Mouse (Mus musculus) liver, embryonic 15.5 days (tissue): ENCODE measurements around the gene Arhgap31. TPM values are rescaled to one million over a fixed set of nuclear protein-coding genes. Genes with fewer than 3 reads are reported as not detected.
"Not testable (repeated sequence)": the region's sequence is repeated elsewhere in the genome, so short reads cannot be mapped to it uniquely, and the experiment has no call there.

ENCODE experiments used
- ATAC-seq: fragments of 200-750 bp; cut with Nextera tagmentation; 2 replicates; pipeline ENCODE4 v1.8.0; 2017; ENCODE audit warnings: moderate number of reproducible peaks, mild to moderate bottlenecking, moderate library complexity; ENCODE audit not compliant: insufficient read depth
- H3K27ac ChIP-seq: fragments of 300-500 bp; sonication (generic); replicated peaks from 2 replicates; pipeline ENCODE4 v1.5.1; 2015; ENCODE audit warnings: mild to moderate bottlenecking, inconsistent platforms
- H3K27me3 ChIP-seq: fragments of 300-500 bp; sonication (generic); 2 replicates; pipeline ENCODE4 v1.6.1; 2015; ENCODE audit warnings: mild to moderate bottlenecking, inconsistent platforms
- H3K36me3 ChIP-seq: fragments of 300-500 bp; sonication (generic); replicated peaks from 2 replicates; pipeline ENCODE4 v1.6.1; 2015; ENCODE audit warnings: moderate library complexity, mild to moderate bottlenecking, inconsistent platforms
- H3K4me1 ChIP-seq: fragments of 300-500 bp; sonication (generic); replicated peaks from 2 replicates; pipeline ENCODE4 v1.6.1; 2015; ENCODE audit warnings: inconsistent platforms
- H3K4me2 ChIP-seq: fragments of 300-500 bp; sonication (generic); 2 replicates; pipeline ENCODE4 v1.6.1; 2015; ENCODE audit warnings: moderate library complexity, mild to moderate bottlenecking, inconsistent platforms
- H3K4me3 ChIP-seq: fragments of 300-500 bp; sonication (generic); replicated peaks from 2 replicates; pipeline ENCODE4 v1.5.1; 2015; ENCODE audit warnings: mild to moderate bottlenecking, inconsistent platforms
- H3K9ac ChIP-seq: fragments of 300-500 bp; sonication (generic); 2 replicates; pipeline ENCODE4 v1.6.1; 2015; ENCODE audit warnings: moderate library complexity, mild to moderate bottlenecking, inconsistent platforms
- H3K9me3 ChIP-seq: fragments of 300-500 bp; sonication (generic); replicated peaks from 2 replicates; pipeline ENCODE4 v1.6.1; 2016; ENCODE audit warnings: inconsistent platforms
- WGBS: fragments of 180-500 bp; shearing (Covaris S2); methylation state at CpG from one replicate; pipeline ENCODE4 v1.1.7; 2015; ENCODE audit warnings: mixed read lengths; ENCODE audit not compliant: insufficient replicate concordance; 5-methylcytosine and 5-hydroxymethylcytosine counted together
- polyA plus RNA-seq: library from polyadenylated mRNA; unstranded; fragments of >200 nt; fragmentation: Nextera tagmentation; extraction: Ambion mirVana; gene quantifications from 2 replicates; pipeline ENCODE4 v1.2.1, GENCODE M21; 2015

Arhgap31 gene
- polyA plus RNA-seq, 1 experiment from 2014 or later, result 1.5 TPM

GRCm38 (mm10) chr16:38724974-38725373 is 11.9 kb upstream of the Arhgap31 start:
- Histone ChIP-seq H3K4me3 (no peak overlapping the region), H3K9ac (no peak overlapping the region), H3K4me1 (no peaks in the 10 kb centered on the region), H3K27ac (no peak overlapping the region), H3K4me2 (no peak overlapping the region), H3K36me3 (no peaks in the 10 kb centered on the region), H3K27me3 (peaks cover 28% of the 10 kb centered on the region), H3K9me3 (no peaks in the 10 kb centered on the region)
- no peak for ATAC-seq
- WGBS, result 29% methylated on average over 13 of the region's 13 CpGs

GRCm38 (mm10) chr16:38724256-38724655 is 11.2 kb upstream of the Arhgap31 start:
- H3K9me3 ChIP-seq, result no peaks in the 10 kb centered on the region
- peaks cover 22% of the 10 kb centered on the region for H3K27me3 ChIP-seq
- no peaks in the 10 kb centered on the region for H3K4me1 ChIP-seq
- H3K36me3 ChIP-seq, result no peaks in the 10 kb centered on the region
- no peak overlapping the region for H3K4me2 ChIP-seq
- no peak overlapping the region for H3K9ac ChIP-seq
- ATAC-seq, result no peak
- no peak overlapping the region for H3K27ac ChIP-seq
- WGBS, result 44% methylated on average over 8 of the region's 8 CpGs
- H3K4me3 ChIP-seq, result no peak overlapping the region

- WGBS, result 79% methylated on average over 9 of the region's 9 CpGs
- Histone ChIP-seq H3K4me1 (no peaks in the 10 kb centered on the region), H3K4me3 (no peak overlapping the region)
These were observed 8.3 kb upstream of the Arhgap31 start for GRCm38 (mm10) chr16:38721377-38721776.

GRCm38 (mm10) chr16:38714259-38714526 is 1.1 kb upstream of the Arhgap31 start:
- H3K4me2 ChIP-seq, result peak overlapping the region; percentile 78
- peak overlapping the region; percentile 61 for H3K4me3 ChIP-seq

More at GRCm38 (mm10) chr16:38721377-38721776, 8.3 kb upstream of the Arhgap31 start:
- Histone ChIP-seq H3K27me3 (peaks cover 10% of the 10 kb centered on the region; the same call in 1 of the 2 replicates), H3K27ac (no peak overlapping the region), H3K4me2 (no peak overlapping the region), H3K9me3 (no peaks in the 10 kb centered on the region), H3K9ac (no peak overlapping the region), H3K36me3 (no peaks in the 10 kb centered on the region)
- ATAC-seq, result no peak

DNA sequence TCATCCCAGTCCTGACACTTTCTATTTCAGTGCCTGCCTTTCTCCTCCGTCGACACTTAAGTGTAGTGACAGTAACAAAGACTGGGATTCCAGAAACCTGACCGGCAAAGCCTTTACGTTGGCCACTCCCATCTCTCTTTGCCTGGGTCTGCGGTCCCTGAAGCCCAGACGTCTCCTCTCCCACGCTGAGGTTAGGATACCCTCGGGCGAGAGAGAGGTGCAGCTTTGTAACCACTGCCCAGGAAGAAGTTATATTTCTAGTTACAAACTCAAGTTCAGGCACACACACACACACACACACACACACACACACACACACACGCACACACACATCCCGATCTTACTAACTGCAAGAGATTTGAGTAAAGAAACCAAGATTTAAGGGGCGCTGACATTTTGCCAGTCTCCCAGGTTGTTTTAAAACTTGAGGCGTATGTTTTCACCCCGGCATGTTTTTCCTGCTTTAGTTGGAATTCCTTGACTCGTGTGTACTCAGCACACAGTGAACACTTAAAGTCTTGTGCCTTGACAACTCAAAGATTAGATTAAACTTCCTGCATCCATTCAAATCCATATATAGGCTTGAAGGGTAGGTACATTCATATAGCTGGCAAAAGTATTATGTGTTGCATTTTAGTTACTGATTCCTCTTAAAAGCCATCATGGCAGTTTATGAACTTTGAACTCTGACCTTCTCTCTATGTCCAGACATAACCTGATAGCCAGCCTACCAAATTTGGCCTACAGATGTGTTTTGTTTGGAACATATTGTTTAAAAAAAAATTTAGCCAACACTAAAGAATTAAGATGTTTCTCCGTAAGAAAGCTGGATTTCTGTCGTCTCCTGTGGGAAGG is 557 bp upstream of the Arhgap31 start:
- WGBS, result 20% methylated on average over 17 of the region's 17 CpGs
- Histone ChIP-seq H3K9me3 (no peaks in the 10 kb centered on the region), H3K4me1 (peaks cover 18% of the 10 kb centered on the region; the same call in 1 of the 2 replicates), H3K27ac (peak overlapping the region; percentile 45), H3K4me3 (peak overlapping the region; percentile 61), H3K27me3 (peaks cover 53% of the 10 kb centered on the region), H3K9ac (peak overlapping the region; percentile 49; the same call in 1 of the 2 replicates), H3K4me2 (peak overlapping the region; percentile 78), H3K36me3 (no peaks in the 10 kb centered on the region)
- no peak for ATAC-seq

More at GRCm38 (mm10) chr16:38714259-38714526, 1.1 kb upstream of the Arhgap31 start:
- Histone ChIP-seq H3K4me1 (peaks cover 18% of the 10 kb centered on the region; the same call in 1 of the 2 replicates), H3K27me3 (peaks cover 48% of the 10 kb centered on the region)
- not testable (repeated sequence) for H3K27ac ChIP-seq, H3K36me3 ChIP-seq, H3K9me3 ChIP-seq, ATAC-seq, H3K9ac ChIP-seq
- 26% methylated on average over 11 of the region's 12 CpGs for WGBS

- Histone ChIP-seq H3K9ac (peak overlapping the region; percentile 49), H3K27ac (no peak overlapping the region), H3K9me3 (no peaks in the 10 kb centered on the region), H3K4me2 (peak overlapping the region; percentile 78), H3K4me1 (peaks cover 18% of the 10 kb centered on the region; the same call in 1 of the 2 replicates), H3K4me3 (peak overlapping the region; percentile 61), H3K36me3 (no peaks in the 10 kb centered on the region), H3K27me3 (peaks cover 67% of the 10 kb centered on the region)
- 5% methylated on average over 12 of the region's 12 CpGs for WGBS
- ATAC-seq, result no peak
These were observed 969 bp downstream of the Arhgap31 start for GRCm38 (mm10) chr16:38712105-38712504.

DNA sequence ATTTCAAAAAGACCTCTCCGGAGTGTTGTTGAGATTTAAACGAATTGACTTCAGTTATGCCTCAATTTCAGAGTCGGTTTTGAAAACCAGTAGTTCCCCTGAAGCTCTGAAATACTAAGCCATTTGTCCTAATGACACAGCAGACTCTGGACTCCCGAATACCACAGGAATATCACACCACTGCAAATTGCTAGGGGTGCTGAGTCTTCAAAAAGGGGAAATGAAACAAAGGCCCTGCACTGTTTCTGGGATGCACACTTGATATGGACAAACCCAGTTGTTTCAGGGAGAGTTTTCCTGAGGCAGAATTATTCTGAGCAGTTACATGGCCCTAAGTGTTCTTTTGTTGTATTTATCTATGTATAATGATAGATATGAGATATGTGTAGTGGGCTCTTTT is 1.8 kb downstream of the Arhgap31 start:
- no peak overlapping the region for H3K9ac ChIP-seq
- no peak for ATAC-seq
- H3K4me2 ChIP-seq, result 0 out of 2 replicates have a peak overlapping the region, but pooled peaks have one; percentile 78
- WGBS, result 24% methylated on average over 4 of the region's 4 CpGs
- H3K27ac ChIP-seq, result no peak overlapping the region
- peaks cover 18% of the 10 kb centered on the region; the same call in 1 of the 2 replicates for H3K4me1 ChIP-seq
- H3K9me3 ChIP-seq, result no peaks in the 10 kb centered on the region
- no peak overlapping the region for H3K4me3 ChIP-seq
- no peaks in the 10 kb centered on the region for H3K36me3 ChIP-seq
- peaks cover 74% of the 10 kb centered on the region for H3K27me3 ChIP-seq

DNA sequence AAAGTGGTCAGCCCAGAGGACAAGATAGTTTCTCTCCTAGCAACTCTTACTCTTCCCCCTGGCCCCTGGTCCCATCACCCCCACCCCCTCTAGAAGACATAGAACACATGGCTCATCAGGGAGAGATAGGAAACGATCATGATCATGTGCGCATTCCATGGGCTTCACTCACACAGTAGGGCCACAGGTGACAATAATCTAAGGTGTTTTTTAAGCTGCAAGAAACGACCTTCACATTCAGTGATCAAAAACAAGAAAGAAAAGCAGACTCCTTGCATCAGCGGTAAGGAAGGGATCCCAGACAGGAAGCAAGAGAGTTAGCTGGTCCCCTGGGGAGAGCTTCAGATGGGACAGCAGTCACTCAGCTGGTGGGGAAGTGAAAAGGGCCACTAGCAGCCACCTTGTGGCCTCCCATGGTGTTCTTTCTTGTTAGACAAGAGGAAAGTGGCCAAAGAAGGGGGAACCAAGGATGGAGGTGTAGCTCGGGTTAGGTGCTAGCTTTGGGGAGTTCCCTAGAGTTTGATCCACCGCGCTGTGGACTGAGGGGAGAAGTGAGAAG is 4.0 kb downstream of the Arhgap31 start:
- H3K4me3 ChIP-seq, result no peak overlapping the region
- H3K9ac ChIP-seq, result no peak overlapping the region
- no peak overlapping the region for H3K4me2 ChIP-seq
- peaks cover 84% of the 10 kb centered on the region for H3K27me3 ChIP-seq
- H3K4me1 ChIP-seq, result peaks cover 18% of the 10 kb centered on the region; the same call in 1 of the 2 replicates
- ATAC-seq, result no peak
- no peak overlapping the region for H3K27ac ChIP-seq
- no peaks in the 10 kb centered on the region for H3K36me3 ChIP-seq
- WGBS, result 50% methylated on average over 7 of the region's 7 CpGs
- H3K9me3 ChIP-seq, result no peaks in the 10 kb centered on the region

DNA sequence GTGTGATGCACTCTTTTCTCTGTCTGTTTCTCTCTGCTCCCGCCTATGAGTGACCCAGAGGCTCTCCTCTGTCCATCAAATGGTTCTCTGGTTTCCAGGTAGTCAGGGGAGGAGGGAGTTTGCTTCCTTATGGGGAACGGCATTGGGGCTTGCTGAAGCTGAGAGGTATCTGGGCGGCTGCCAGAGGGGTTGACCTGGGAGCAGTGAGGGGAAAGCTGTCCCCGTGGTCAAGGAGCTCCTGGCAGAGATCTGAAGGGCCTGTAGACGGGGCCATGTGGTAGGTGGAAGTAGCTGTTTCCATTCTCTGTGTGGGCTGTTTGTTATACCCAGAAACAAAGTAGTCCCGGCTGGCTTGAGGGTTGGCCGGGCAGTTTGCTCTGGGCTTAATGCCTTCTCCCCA is 6.3 kb downstream of the Arhgap31 start:
- H3K4me2 ChIP-seq, result no peak overlapping the region
- no peaks in the 10 kb centered on the region for H3K36me3 ChIP-seq
- H3K4me1 ChIP-seq, result 0 out of 2 replicates have a peak, but pooled peaks cover under 1% of the 10 kb centered on the region
- no peak for ATAC-seq
- no peak overlapping the region for H3K27ac ChIP-seq
- no peaks in the 10 kb centered on the region for H3K9me3 ChIP-seq
- peaks cover 66% of the 10 kb centered on the region for H3K27me3 ChIP-seq
- H3K4me3 ChIP-seq, result no peak overlapping the region
- 55% methylated on average over 7 of the region's 7 CpGs for WGBS
- no peak overlapping the region for H3K9ac ChIP-seq

DNA sequence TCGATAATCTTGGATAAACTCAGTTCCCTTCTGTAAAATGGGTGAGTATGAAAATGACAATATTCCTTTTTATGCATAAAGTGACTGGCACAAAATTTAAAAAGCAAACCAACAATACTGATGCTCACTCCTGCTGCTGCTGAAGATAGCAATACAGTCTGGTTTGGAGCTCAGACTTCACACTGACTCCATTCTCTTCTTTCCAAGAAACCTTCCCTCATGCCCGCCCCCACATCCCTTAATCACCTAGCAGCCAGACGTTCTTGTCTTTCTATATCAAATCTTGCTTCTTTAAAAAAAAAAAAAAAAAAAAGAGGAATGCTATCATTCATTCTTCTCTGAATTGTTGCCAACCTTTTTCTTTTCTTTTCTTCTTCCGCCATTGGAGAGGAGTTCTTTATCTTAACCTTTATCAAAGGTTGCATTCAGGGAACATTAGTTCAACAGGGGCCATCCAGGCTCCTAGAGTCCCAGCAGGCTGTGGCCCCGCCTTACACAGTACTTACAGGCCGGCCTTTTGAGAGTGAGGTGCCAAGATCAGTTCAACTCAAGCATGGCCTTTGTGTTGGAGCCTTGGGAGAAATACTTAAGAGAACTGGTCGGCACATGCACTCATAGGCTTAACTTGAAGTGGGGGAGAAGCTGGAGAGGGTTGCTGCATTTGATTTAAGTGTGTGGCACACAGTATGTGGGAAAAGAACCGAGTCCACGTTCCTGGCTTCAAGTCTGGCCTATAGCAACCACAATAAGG is 7.4 kb downstream of the Arhgap31 start:
- no peak overlapping the region for H3K9ac ChIP-seq
- peaks cover 55% of the 10 kb centered on the region for H3K27me3 ChIP-seq
- H3K36me3 ChIP-seq, result no peaks in the 10 kb centered on the region
- H3K4me2 ChIP-seq, result no peak overlapping the region
- no peak overlapping the region for H3K4me3 ChIP-seq
- 0 out of 2 replicates have a peak, but pooled peaks cover 2% of the 10 kb centered on the region for H3K4me1 ChIP-seq
- H3K9me3 ChIP-seq, result no peaks in the 10 kb centered on the region
- no peak overlapping the region for H3K27ac ChIP-seq
- WGBS, result 45% methylated on average over 9 of the region's 9 CpGs
- ATAC-seq, result no peak

DNA sequence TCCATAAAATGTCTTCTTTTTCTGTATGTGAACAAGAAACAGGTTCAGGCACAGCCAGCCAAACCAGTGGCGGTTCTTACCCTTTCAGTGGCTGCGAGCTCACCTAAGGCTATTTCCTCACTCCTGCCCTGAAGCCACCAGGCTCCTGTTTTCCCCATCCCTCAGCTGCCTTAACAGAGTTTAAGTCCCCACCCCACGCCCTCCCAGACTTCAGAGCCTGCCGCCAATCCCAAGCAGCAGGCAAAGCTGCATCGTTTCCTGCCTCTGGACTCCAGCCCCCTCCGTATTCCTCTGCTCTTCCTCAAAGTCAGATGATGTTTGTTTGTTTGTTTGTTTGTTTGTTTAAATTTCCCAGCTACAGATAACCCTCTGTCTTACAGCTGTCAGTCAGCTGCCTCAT is 9.6 kb downstream of the Arhgap31 start:
- Histone ChIP-seq H3K9me3 (no peaks in the 10 kb centered on the region), H3K9ac (no peak overlapping the region), H3K36me3 (no peaks in the 10 kb centered on the region), H3K4me1 (0 out of 2 replicates have a peak, but pooled peaks cover 2% of the 10 kb centered on the region), H3K27me3 (peaks cover 33% of the 10 kb centered on the region), H3K4me2 (no peak overlapping the region), H3K4me3 (no peak overlapping the region), H3K27ac (no peak overlapping the region)
- WGBS, result 57% methylated on average over 6 of the region's 6 CpGs
- ATAC-seq, result no peak
